Mouse (Mus musculus) C2C12 (cell line): Measurements from ENCODE around the gene Dnah8.

Experiments
- CEBPB ChIP-seq: IDR thresholded peaks from one replicate; pipeline ENCODE4 v1.6.1; 2011; ENCODE audit warnings: low read depth, mild to moderate bottlenecking, control low read depth, moderate library complexity
- CTCF ChIP-seq: IDR thresholded peaks from one replicate; pipeline ENCODE4 v1.5.1; 2011; ENCODE audit not compliant: control insufficient read depth, insufficient read depth, insufficient read length
- MAX ChIP-seq: IDR thresholded peaks from one replicate; pipeline ENCODE4 v1.6.1; 2011; ENCODE audit warnings: mild to moderate bottlenecking, control low read depth
- USF1 ChIP-seq: IDR thresholded peaks from one replicate; pipeline ENCODE4 v1.6.1; 2011; ENCODE audit warnings: low read depth, mild to moderate bottlenecking, control low read depth, moderate library complexity

DNA sequence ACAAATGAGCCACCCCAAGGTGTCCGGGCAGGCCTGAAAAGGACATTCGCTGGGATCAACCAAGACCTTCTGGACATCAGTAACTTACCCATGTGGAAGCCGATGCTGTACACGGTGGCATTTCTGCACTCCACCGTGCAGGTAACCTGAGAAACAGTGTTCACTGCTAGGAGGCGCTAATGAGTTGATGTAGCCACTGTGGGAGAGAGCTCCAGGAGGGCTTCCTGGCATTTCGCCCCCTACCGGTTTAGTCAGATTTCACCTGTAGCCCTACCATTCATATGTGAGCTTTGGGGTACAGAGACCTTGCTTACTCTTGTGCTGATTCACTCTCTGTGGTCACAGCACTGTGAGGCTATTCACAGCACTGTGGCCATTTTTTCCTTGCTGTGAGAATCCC is 195.0 kb downstream of the Dnah8 start:
- TF ChIP-seq CTCF (no peak), CEBPB (no peak), USF1 (no peak), MAX (no peak)
